Comparison of ENCODE assay signal across 15 mouse cellular contexts in genomic region chr16:26985796-26986195, GRCm38 (mm10). TPM values are rescaled to one million over a fixed set of nuclear protein-coding genes. Genes with fewer than 3 reads are reported as not detected.
DNase-seq lines count a peak whose midpoint lies in the region; ATAC-seq and TF ChIP-seq lines count a peak whose summit lies in the region.
"Had no signal": no experiment of that assay in that cellular context is flagged by ENCODE, and none has a peak within 500 bp of the region (broad histone marks: within the 10 kb centered on the region; RNA-seq: fewer than 3 reads in every experiment).

No protein-coding gene starts in this region.

- H3K36me3 ChIP-seq in hindbrain, postnatal 0 days (ENCODE audit: insufficient read depth, low read length), result no peaks in the 10 kb centered on the region
- H3K36me3 ChIP-seq in hindbrain, embryonic 16.5 days (ENCODE audit: control insufficient read depth, insufficient read depth, low read length), result no peaks in the 10 kb centered on the region
- no peaks in the 10 kb centered on the region for H3K36me3 ChIP-seq in liver, postnatal 0 days (replicated peaks; ENCODE audit: insufficient read depth, low read length)
- H3K36me3 ChIP-seq: hindbrain, embryonic 12.5 days; midbrain, embryonic 10.5 days had no signal

- no peak overlapping the region for H3K4me2 ChIP-seq in hindbrain, postnatal 0 days (ENCODE audit: low read depth, low read length)
- no peak overlapping the region for H3K4me2 ChIP-seq in hindbrain, embryonic 16.5 days (ENCODE audit: low read length)
- H3K4me2 ChIP-seq in liver, postnatal 0 days (ENCODE audit: low read depth, low read length), result no peak overlapping the region
- H3K4me2 ChIP-seq: hindbrain, embryonic 12.5 days had no signal

- WGBS in hindbrain, postnatal 0 days, result 82% methylated on average over 1 of the region's 1 CpGs
- 84% methylated on average over 1 of the region's 1 CpGs for WGBS in hindbrain, embryonic 16.5 days
- WGBS in liver, postnatal 0 days (ENCODE audit: insufficient replicate concordance), result 73% methylated on average over 1 of the region's 1 CpGs

- TF ChIP-seq EP300 in liver, postnatal 0 days (IDR thresholded peaks at IDR 0.05; ENCODE audit: low read depth), result no peak

- in situ Hi-C loops in Patski (cut with MboI; ENCODE audit: low pct_unique_long_range_greater_than_20kb), result loop anchor here (25.0 kb wide), 1 partner anchor 477 kb away; no protein-coding TSS in a partner anchor

- no peak overlapping the region for H3K4me3 ChIP-seq in hindbrain, postnatal 0 days (ENCODE audit: low read length)
- no peak overlapping the region for H3K4me3 ChIP-seq in hindbrain, embryonic 16.5 days (ENCODE audit: low read length)
- no peak overlapping the region for H3K4me3 ChIP-seq in liver, postnatal 0 days (ENCODE audit: low read depth, low read length)
- H3K4me3 ChIP-seq: hindbrain, embryonic 12.5 days; midbrain, embryonic 10.5 days; myocyte had no signal

- TF ChIP-seq CTCF in hindbrain, postnatal 0 days (IDR thresholded peaks at IDR 0.05; ENCODE audit: low read depth), result peak; percentile 53
- peak; percentile 32 for TF ChIP-seq CTCF in liver, postnatal 0 days (IDR thresholded peaks at IDR 0.05; ENCODE audit: low read depth)
- TF ChIP-seq CTCF in Patski (IDR thresholded peaks at IDR 0.05), result peak; percentile 32

- H3K4me1 ChIP-seq in hindbrain, postnatal 0 days (ENCODE audit: insufficient read depth, low read length), result no peaks in the 10 kb centered on the region
- H3K4me1 ChIP-seq in hindbrain, embryonic 16.5 days (ENCODE audit: control insufficient read depth, insufficient read depth, low read depth, low read length), result no peaks in the 10 kb centered on the region
- H3K4me1 ChIP-seq in liver, postnatal 0 days (ENCODE audit: insufficient read depth), result no peaks in the 10 kb centered on the region
- H3K4me1 ChIP-seq: hindbrain, embryonic 12.5 days; midbrain, embryonic 10.5 days had no signal

- ATAC-seq in hindbrain, postnatal 0 days, result no peak
- no peak for ATAC-seq in hindbrain, embryonic 16.5 days
- no peak for ATAC-seq in liver, postnatal 0 days
- ATAC-seq in Patski, result no peak

- H3K27me3 ChIP-seq in hindbrain, postnatal 0 days (ENCODE audit: insufficient read depth, low read length), result no peaks in the 10 kb centered on the region
- H3K27me3 ChIP-seq in hindbrain, embryonic 16.5 days (replicated peaks; ENCODE audit: control insufficient read depth, insufficient read depth, low read length), result no peaks in the 10 kb centered on the region
- H3K27me3 ChIP-seq in liver, postnatal 0 days (ENCODE audit: insufficient read depth, low read length), result no peaks in the 10 kb centered on the region
- H3K27me3 ChIP-seq in Patski, result peaks cover 37% of the 10 kb centered on the region
- H3K27me3 ChIP-seq: hindbrain, embryonic 12.5 days had no signal

- H3K9ac ChIP-seq in hindbrain, postnatal 0 days (replicated peaks; ENCODE audit: low read length), result no peak overlapping the region
- no peak overlapping the region for H3K9ac ChIP-seq in hindbrain, embryonic 16.5 days (ENCODE audit: low read depth, low read length)
- no peak overlapping the region for H3K9ac ChIP-seq in liver, postnatal 0 days (replicated peaks)
- H3K9ac ChIP-seq: hindbrain, embryonic 12.5 days had no signal

- no peak for DNase-seq in hindbrain, postnatal 0 days (ENCODE audit: low spot score)
- no peak for DNase-seq in liver, postnatal 0 days
- DNase-seq in liver (no peak), Patski (ENCODE audit: low read depth, low spot score) (no peak)
- DNase-seq in embryo, embryonic 11 days, result peak; percentile 22
- no peak for DNase-seq in layer of hippocampus, adult 11-12 months (ENCODE audit: low spot score)
- DNase-seq: adrenal gland, postnatal 14 days; left cerebral cortex, postnatal 4 days; lung, adult 18-20 months; right cerebral cortex, postnatal 25 days had no signal

- POLR2A ChIA-PET in Patski (lab: Charles Lee), result no interaction called here

- H3K9me3 ChIP-seq in hindbrain, postnatal 0 days (ENCODE audit: low read length), result no peaks in the 10 kb centered on the region
- no peaks in the 10 kb centered on the region for H3K9me3 ChIP-seq in hindbrain, embryonic 16.5 days (ENCODE audit: control insufficient read depth, low read length)
- no peaks in the 10 kb centered on the region for H3K9me3 ChIP-seq in liver, postnatal 0 days (ENCODE audit: low read length)
- H3K9me3 ChIP-seq: hindbrain, embryonic 12.5 days; midbrain, embryonic 10.5 days had no signal

- CTCF ChIA-PET in Patski (lab: Charles Lee), result no interaction called here

- H3K27ac ChIP-seq in hindbrain, postnatal 0 days, result no peak overlapping the region
- H3K27ac ChIP-seq in hindbrain, embryonic 16.5 days (ENCODE audit: low read depth, low read length), result no peak overlapping the region
- no peak overlapping the region for H3K27ac ChIP-seq in liver, postnatal 0 days (ENCODE audit: low read depth)
- H3K27ac ChIP-seq: hindbrain, embryonic 12.5 days; midbrain, embryonic 10.5 days had no signal

RNA-seq across cellular contexts. Expression of gene Gmnc, which starts 5.7 kb away (rescaled TPM):
- 2.0 and 2.7 TPM in 2 replicates for total RNA-seq in hindbrain, postnatal 0 days (2014; rRNA removed)
- 0.98 and 1.00 TPM in 2 replicates for polyA plus RNA-seq in hindbrain, postnatal 0 days (2015; fragmentation: Nextera tagmentation; extraction: Ambion mirVana)
- 0.75 and 1.1 TPM in 2 replicates for polyA plus RNA-seq in hindbrain, embryonic 16.5 days (2015; fragmentation: Nextera tagmentation; extraction: Ambion mirVana)
- not detected in 2 replicates for polyA plus RNA-seq in liver, postnatal 0 days (2015; fragmentation: Nextera tagmentation; extraction: Ambion mirVana)
- polyA plus RNA-seq in Patski (2021), result not detected
- total RNA-seq: adrenal gland, postnatal 14 days had no signal
- polyA plus RNA-seq: heart, embryonic 14.5 days; myocyte had no signal
